Mouse (Mus musculus) embryonic fibroblast, embryonic 13.5 days (primary cell): ENCODE measurements at regions not wholly inside any gene's neighbourhood (a gene's known extent, or its start where the extent isn't known, plus 50 kb on each side); places are given as distances from the start of the nearest gene placed in this dataset.

Experiments used
- CTCF ChIP-seq: IDR thresholded peaks from 2 replicates; pipeline ENCODE4 v1.5.1; 2011; ENCODE audit warnings: mild to moderate bottlenecking, control low read depth, low read length, moderate library complexity, borderline replicate concordance; ENCODE audit not compliant: insufficient read depth
- POLR2A ChIP-seq: IDR thresholded peaks from 2 replicates; pipeline ENCODE4 v1.6.1; 2011; ENCODE audit warnings: low read depth, mild to moderate bottlenecking, control low read depth, low read length, moderate library complexity

GRCm38 (mm10) chr15:91927492-91927891, 89.4 kb downstream of the Smgc start:
- no peak for TF ChIP-seq POLR2A
- no peak for TF ChIP-seq CTCF
